Mouse (Mus musculus): ENCODE results near the gene Asic2.

GRCm38 (mm10) chr11:81791579-81791978 is 176.7 kb downstream of the Asic2 start:
- TF ChIP-seq CTCF (IDR thresholded peaks at IDR 0.05; ENCODE audit: low read depth) (no peak), EP300 (IDR thresholded peaks at IDR 0.05; ENCODE audit: low read depth) (no peak)
